Mouse (Mus musculus) WW6 (cell line): ENCODE data around the gene H2-M3.
"Not testable (repeated sequence)": the region's sequence is repeated elsewhere in the genome, so short reads cannot be mapped to it uniquely, and the experiment has no call there.

Experiments used
- DNase-seq: peaks from one replicate; pipeline ENCODE4 v3.0.0-alpha.2; 2013; ENCODE audit warnings: low read depth, low spot score

Gene H2-M3

DNA sequence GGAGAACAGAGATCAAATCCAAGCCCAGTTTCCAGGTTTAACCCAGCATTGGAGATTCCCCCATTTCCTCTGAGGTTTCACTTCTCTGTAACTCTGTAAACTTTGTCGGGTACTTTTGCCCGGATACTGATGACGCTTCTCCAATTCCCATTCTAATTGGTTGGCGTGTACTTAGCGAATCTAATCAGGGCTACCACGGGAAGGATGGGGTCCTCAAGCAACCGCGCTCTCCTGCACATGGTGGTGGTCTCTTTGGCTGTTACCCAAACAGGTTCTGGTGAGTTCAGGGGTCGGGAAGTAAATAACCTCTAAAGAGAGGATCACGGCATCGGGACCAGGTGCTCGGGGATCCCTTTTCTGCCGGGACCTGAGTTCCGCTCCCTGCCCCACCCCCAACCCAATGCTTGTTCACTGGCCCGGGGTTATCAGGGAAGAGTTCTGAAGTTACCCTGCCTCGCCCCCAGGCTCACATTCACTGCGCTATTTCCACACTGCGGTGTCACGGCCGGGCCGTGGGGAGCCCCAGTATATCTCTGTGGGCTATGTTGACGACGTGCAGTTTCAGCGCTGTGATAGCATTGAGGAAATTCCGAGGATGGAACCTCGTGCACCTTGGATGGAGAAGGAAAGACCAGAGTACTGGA, at the start of gene H2-M3:
Gene H2-M3, plus strand, starts transcription at position 163 of the 644 bp plus-strand sequence.
- DNase-seq = peak; percentile 66

GRCm38 (mm10) chr17:37221879-37222278, 48.1 kb upstream of the H2-M3 start:
- no peak for DNase-seq

DNA sequence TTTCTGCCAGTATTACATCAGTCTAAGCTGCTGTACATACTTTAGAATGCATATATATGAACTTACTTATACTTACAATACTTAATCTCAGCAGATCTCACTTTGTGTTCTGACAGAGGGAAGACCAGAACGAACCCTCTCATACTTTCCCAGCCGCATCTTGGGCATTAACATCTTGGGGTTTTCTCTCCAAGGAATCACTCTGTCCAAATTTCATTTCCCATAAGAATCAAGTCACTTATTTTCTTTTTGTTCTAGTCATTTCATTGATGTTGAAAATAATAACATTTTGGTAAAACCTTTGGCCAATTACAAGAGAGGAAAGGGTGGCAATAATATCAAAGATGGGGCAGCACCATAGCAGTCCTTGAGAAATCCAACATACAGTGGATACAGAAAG, 32.8 kb upstream of the H2-M3 start, which contains the start of gene Olfr97:
Gene Olfr97, minus strand, starts transcription at position 101 of the 400 bp plus-strand sequence.
- not testable (repeated sequence) for DNase-seq

DNA sequence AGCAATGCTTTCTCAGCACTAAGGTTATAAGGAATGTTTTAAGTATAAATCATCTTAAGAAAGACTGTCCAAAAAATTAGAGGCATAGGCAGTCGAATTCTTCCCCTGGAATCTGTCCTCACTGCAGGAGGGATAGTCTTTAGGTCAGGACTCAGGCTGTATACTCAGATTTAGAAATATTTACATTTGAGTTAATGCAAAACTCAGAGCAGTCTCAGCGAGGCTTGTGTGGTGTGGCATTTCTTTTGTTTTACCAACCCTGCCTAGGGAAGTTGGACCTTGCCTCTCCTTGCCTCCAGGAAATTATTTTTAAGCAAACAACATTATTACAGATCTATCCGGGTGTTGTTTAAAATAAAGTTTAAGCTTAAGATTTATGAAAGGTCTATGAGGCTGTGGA, 27.8 kb upstream of the H2-M3 start:
- DNase-seq = no peak

DNA sequence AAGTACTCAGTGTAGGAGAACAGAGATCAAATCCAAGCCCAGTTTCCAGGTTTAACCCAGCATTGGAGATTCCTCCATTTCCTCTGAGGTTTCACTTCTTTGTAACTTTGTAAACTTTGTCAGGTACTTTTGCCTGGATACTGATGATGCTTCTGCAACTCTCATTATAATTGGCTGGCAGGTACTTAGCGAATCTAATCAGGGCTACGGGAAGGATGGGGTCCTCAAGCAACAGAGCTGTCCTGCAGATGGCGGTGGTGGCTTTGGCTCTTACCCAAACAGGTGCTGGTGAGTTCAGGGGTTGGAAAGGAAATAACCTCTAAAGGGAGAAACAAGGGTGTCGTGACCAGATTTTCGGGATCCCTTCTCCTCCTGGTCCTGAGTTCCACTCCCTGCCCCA, 23.3 kb upstream of the H2-M3 start:
- DNase-seq = no peak

- DNase-seq = no peak
These were observed 20.6 kb upstream of the H2-M3 start for GRCm38 (mm10) chr17:37249460-37249859.

DNA sequence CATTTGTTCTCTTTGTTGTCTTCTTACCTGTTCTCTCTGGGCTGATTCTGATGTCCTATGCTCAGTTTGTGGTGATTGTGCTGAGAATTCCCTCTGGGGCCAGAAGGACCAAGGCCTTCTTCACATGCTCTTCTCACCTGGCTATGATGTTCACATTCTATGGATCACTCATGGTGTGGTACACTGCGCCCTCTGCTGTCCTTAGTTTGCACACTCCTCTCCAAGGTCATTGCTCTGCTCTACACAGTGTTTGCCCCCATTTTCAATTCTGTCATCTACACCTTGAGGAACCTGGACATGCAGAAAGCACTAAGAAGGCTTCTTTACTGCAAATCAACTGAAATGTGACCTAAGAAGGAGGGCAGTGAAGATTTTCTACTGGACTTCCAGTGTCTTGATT, 19.5 kb upstream of the H2-M3 start:
- no peak for DNase-seq

DNA sequence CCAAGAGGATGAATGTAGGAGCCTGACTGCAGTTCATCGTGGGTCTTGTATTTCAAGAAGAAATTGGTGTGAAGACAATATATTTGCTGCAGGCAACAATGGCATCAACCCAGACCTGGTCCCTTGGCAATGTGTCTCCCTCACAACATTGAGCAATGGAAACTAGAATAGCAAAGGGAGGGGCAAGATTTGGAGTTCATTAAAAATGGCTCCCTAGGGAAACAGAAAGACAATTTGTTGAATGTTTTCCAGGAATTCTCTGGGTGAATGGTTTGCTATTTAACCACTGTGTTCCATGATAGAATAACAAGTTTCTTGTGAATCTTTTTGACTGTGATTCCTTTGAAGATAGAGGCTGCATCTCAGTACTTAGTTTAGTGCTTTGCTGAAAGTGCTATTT, 6.4 kb upstream of the H2-M3 start, which contains the start of gene Olfr98:
Gene Olfr98, minus strand, starts transcription at position 124 of the 400 bp plus-strand sequence.
- no peak for DNase-seq

GRCm38 (mm10) chr17:37270702-37271092, 677 bp downstream of the H2-M3 start:
- peak; percentile 5 for DNase-seq

DNA sequence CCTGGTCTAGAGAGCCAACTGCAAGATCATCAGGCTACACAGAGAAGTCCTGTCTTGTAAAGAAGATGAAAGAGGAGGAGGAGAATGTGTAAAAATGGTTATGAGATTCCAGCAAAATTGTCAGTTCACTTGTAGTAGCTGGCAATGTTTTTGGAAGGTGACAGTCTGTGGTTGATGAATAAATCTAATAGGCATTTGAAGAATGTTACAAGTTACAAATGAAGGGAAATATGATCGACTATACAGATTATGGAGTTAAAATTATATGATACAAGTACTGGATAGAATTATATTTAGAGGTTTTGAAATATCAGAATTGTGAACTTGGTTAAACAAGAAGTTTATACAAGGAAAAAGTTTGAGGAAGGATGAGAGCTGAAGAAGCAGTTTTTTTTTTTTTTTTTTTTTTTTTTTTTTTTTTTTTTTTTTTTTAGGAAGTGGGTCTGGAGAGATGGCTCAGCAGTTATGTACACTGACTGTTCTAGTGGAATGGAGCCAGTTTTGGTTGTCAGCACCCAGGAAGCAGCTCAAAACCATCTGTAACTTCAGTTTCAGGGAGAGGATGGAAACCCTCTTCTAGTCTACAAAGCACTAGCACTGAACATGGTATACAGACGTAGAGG, 5.7 kb downstream of the H2-M3 start:
- no peak for DNase-seq

DNA sequence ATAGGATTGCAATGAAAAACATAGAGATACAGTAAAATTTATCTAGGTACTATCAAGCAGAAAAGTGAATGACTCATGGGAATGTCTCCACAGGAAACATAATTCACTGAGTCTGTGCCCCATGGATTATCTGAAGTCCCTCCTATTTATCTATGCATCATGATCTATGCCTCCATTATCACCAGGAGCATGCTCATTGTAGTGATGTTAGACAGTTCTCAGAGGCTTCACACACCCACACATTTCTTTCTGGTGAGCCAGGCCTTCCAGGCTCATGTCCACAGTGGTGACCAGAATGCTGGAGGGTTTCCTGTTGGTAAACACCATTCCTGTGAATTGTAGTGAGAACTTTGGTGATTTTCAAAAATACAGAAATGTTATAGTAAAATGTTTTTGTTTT, 6.6 kb downstream of the H2-M3 start:
- DNase-seq = no peak

DNA sequence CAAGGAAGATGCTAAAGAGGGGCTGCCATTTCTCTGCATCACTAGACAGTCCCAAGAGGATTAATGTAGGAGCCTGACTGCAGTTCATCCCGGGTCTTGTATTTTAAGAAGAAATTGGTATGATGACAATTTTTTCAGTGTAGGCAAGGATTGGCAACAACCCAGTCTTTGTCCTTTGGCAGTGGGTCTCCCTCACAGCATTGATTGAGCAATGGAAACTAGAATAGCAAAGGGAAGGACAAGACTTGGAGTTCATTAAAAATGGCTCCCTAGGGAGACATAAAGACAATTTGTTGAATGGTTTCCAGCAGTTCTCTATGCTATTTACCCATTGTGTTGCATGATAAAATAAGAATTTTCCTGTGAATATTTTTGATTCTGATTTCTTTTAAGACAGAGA, 10.3 kb downstream of the H2-M3 start:
- no peak for DNase-seq

- DNase-seq = no peak
These were observed 13.3 kb downstream of the H2-M3 start, which contains the start of gene Olfr99 for GRCm38 (mm10) chr17:37283360-37283759. Gene Olfr99, minus strand, starts transcription at chr17:37283460.

DNA sequence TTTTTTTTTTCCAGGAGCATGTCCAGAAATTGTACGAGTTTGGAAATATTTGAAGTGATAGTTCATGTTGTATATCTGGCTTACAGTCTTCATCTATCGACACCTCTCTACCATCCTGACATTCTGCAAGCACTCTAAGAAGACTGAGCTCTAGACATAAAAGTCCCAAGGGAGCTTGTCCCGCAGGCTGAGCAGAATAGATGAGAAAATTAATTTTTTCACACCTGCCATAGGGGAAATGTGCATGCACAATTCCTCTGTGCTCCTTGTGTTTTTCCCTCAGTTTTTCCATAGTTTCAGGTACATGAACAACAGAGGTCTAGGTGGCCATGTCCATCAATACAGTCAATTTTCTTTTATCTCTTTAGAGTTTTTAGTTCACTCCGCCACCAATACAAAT, 34.2 kb downstream of the H2-M3 start, which contains the start of gene Olfr101:
Gene Olfr101, minus strand, starts transcription at position 101 of the 400 bp plus-strand sequence.
- DNase-seq = no peak

GRCm38 (mm10) chr17:37308483-37308882, 38.5 kb downstream of the H2-M3 start:
- DNase-seq = no peak

- DNase-seq = no peak
These were observed 40.2 kb downstream of the H2-M3 start for GRCm38 (mm10) chr17:37310146-37310699.

DNA sequence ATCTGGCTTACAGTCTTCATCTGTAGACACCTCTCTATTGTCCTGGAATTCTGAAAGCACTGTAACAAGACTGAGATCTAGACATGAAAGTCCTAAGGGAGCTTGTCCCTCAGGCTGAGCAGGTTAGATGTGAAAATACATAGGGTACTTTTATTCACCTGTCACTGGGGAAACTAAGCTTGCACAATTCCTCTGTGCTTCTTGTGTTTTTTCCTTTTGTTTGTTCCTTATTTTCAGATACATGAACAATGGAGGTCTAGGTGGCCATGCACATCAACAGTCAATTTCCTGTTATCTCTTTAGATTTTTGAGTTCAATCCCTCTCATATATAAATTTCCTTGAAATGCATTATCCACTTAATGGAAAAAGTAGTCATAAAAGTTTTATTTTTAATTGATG, 46.9 kb downstream of the H2-M3 start, which contains the start of gene Olfr102:
Gene Olfr102, minus strand, starts transcription at position 101 of the 400 bp plus-strand sequence.
- no peak for DNase-seq
